Mouse (Mus musculus) spleen, postnatal 0 days (tissue): ENCODE results near the gene Eif4e1b. TPM values are rescaled to one million over a fixed set of nuclear protein-coding genes. Genes with fewer than 3 reads are reported as not detected.

Experiments used
- polyA plus RNA-seq: library from polyadenylated mRNA; unstranded; fragments of >200 nt; fragmentation: Nextera tagmentation; extraction: Ambion mirVana; gene quantifications from 2 replicates; pipeline ENCODE4 v1.2.1, GENCODE M21; 2015

Gene Eif4e1b
- not detected in 2 replicates for polyA plus RNA-seq

GRCm38 (mm10) chr13:54783698-54784097 is at the start of gene Eif4e1b:
Gene Eif4e1b, plus strand, starts transcription at chr13:54783998.

GRCm38 (mm10) chr13:54749864-54750411 is 33.9 kb upstream of the Eif4e1b start, which contains the start of gene Gprin1:
Gene Gprin1, minus strand, starts transcription at chr13:54749874.

GRCm38 (mm10) chr13:54766192-54766768 is 17.5 kb upstream of the Eif4e1b start, which contains the start of gene Sncb:
Gene Sncb, minus strand, starts transcription at chr13:54766595.

GRCm38 (mm10) chr13:54788740-54789560 is 5.2 kb downstream of the Eif4e1b start, which contains the start of gene Tspan17:
Gene Tspan17, plus strand, starts transcription at chr13:54789377.

Other genes starting within 250 kb of the Eif4e1b start
- gene 4833439L19Rik, start 218.6 kb upstream of the Eif4e1b start, polyA plus RNA-seq = 32.0 and 35.6 TPM in 2 replicates
- 10.8 and 11.8 TPM in 2 replicates for gene Arl10, start 209.0 kb upstream of the Eif4e1b start, polyA plus RNA-seq
- 53.1 and 53.4 TPM in 2 replicates for gene Nop16, start 193.9 kb upstream of the Eif4e1b start, polyA plus RNA-seq
- gene Higd2a, start 193.8 kb upstream of the Eif4e1b start, polyA plus RNA-seq = 131 and 137 TPM in 2 replicates
- gene Cltb, start 172.7 kb upstream of the Eif4e1b start, polyA plus RNA-seq = 31.3 and 38.9 TPM in 2 replicates
- 26.3 and 26.5 TPM in 2 replicates for gene Faf2, start 162.2 kb upstream of the Eif4e1b start, polyA plus RNA-seq
- gene Rnf44, start 90.1 kb upstream of the Eif4e1b start, polyA plus RNA-seq = 38.5 and 44.6 TPM in 2 replicates
- gene Cdhr2, start 82.5 kb upstream of the Eif4e1b start, polyA plus RNA-seq = 0.02 TPM in 1 of 2 replicates, not detected in the other
- not detected in 2 replicates for gene Gprin1, start 34.1 kb upstream of the Eif4e1b start, polyA plus RNA-seq
- gene Sncb, start 17.4 kb upstream of the Eif4e1b start, polyA plus RNA-seq = not detected in 2 replicates
- 4.9 and 6.2 TPM in 2 replicates for gene Tspan17, start 5.4 kb downstream of the Eif4e1b start, polyA plus RNA-seq
- 0.38 and 0.86 TPM in 2 replicates for gene Unc5a, start 165.4 kb downstream of the Eif4e1b start, polyA plus RNA-seq
- 7.7 and 11.4 TPM in 2 replicates for gene Hk3, start 237.4 kb downstream of the Eif4e1b start, polyA plus RNA-seq